Mouse (Mus musculus): ENCODE data around the gene Eif1ad.
A peak's percentile ranks its signal among the peaks of the same experiment; 100 is the strongest.
"Not testable (repeated sequence)": the region's sequence is repeated elsewhere in the genome, so short reads cannot be mapped to it uniquely, and the experiment has no call there.

Gene Eif1ad

DNA sequence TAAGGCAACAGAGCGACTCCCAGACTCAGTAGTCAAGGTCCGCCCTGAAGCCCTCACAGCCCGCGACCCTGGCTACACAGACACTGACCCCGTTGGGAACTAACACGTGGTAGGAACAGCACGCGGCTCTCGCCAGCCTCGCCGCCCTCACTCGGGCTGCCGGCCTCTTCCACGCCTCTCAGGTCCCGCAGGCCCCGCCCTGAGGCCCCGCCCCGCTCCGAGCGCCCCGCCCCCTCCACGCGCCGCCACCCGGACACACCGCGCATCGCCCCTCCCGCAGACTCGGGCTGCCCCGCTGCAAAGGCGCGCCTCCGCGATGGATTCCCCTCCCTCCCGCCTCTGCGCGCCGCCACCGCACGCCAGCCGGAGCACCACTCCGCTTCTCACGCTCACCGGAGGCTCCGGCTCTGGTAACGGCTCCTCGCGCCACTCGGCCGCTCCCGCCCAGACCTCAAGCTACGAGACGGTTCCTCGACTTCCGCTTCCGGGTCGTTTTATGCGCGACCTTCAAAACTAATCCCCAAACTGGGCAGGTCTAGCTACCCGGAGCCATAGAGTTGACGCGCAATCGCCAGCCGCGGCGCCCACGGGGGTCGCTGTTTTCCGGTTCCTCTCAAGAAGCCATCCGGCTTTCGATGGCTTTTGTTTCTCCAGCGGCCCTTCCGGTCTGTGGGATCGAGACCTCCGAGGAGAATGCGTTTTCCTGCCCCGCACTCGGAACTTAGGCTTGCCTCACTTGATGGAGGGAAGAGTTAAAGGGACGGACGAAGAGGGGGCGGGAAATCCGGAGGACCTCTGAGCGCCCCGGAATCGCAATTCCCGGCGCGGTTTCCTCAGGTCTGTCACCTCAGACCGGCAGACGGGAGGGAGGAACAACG is at the start of gene Eif1ad:
Eif1ad (plus strand) TSS at position 567 of the 878 bp plus-strand sequence.
- peak; percentile 97 for DNase-seq

DNA sequence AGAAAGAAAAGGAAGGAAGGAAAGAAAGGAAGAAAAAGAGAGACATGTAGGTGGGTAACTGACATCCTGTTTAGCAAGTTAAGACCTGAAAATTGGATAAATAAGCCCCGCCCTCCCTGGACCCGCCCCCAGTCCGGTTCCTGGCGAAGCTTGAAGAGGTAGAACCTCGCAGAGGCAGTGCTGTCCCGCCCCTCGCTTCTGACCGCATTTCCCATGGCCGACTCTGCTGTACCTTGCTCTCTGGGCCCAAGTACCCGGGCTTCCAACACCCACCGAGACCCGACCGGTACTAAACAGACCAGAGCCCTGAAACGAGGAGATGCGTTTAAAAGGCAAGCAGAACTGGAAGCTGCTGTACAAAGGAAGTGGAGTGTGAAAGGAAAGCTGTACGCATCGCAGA is 42.7 kb upstream of the Eif1ad start:
- peak; percentile 75 to 82 for DNase-seq

DNA sequence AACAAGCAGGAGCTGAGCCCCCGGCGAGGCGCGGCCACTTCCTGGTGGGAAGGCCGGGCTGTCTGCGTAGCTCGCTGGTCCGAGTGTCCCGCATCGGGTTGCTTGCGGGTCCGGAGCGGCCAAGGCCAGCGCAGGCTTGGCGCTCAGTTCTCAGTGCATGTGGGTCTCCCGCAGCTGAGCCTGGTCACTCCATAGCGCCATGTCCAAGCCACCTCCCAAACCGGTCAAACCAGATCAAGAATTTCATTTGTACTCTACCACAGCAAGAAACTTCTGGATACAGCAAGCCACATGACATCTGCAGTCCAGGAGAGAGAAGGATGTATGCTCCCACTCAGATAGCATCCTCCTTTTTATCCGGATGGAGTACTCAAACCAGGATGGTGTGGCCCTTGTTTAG is 38.6 kb upstream of the Eif1ad start:
- DNase-seq: peak; percentile 21 to 33

DNA sequence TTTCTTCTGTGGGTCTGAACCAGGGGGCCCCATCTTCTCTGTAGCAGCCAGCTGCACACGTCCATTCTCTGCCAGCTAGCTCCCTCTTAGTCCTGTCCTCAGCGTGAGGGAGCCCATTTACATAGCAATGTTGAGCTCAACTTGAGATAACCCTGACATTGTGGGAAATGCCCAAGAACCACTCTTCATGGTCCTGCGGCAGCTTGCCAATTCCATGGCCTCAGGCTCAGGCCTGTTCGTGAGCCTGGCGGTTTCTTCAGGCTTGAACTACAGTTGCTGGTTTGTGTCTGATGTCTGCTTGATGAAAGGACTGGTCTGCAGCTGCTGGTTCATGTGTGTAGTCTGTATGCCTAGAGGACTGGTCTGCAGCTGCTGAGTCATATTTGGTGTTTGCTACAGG is 31.8 kb upstream of the Eif1ad start:
- no peak for DNase-seq

DNA sequence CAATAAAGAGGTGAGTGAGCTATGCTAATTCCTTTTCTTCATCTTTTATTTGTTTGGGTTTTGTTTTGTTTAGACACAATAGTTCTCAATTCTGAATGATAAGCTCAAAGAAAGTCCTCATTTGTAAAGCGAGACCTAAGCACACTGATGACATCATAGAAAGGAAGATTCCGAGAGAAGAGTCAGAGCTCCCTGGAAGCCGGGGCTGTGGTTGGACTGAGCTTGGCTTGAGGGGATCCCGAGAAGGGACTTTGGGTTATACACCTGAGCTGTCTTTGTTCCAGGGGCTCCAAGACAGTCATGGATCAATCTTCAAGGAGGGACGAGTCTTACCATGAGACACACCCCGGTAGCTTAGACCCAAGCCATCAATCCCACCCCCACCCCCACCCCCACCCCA is 31.1 kb upstream of the Eif1ad start, which contains the start of gene Catsper1:
Catsper1 (plus strand) TSS at position 301 of the 400 bp plus-strand sequence.
- DNase-seq: no peak

DNA sequence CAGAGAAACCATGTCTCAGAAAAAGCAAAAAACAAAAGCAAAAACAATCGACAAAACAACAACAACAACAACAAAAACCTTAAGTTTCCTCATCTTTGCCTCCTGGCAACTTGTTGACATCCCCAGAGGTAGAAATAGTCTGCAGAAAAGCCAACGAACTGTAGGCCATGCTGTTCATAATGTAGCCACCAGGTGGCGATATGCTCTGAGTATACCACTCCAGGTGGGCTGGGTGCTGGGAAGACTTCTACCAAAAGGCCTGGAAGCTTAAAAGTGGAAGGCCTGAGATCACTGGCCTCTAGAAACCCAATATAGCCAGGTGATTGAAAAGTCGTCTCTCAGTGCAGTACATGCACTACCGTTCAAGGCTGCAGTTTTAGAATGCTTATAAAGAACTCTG is 28.6 kb upstream of the Eif1ad start:
- DNase-seq: peak; percentile 80 to 93

DNA sequence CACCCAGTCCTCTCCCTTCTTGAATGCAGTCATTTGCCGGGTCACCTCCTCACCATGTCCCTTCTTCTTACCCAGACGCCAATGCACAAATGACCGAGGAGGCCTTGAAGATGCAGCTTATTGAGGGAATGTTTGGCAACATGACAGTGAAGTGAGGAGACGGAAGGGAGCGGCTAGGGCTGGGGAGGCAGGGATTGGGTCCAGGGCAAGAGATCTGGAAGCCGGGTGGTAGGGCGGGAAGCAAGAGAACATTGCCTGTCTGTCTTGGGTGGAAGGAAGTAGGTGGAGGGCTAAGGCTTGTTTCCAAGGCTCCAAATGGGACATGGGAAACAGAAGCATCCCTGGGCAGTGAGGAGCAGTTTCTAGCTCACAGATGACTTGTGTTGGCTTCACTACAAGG is 25.2 kb upstream of the Eif1ad start:
- DNase-seq: peak; percentile 10 to 30

DNA sequence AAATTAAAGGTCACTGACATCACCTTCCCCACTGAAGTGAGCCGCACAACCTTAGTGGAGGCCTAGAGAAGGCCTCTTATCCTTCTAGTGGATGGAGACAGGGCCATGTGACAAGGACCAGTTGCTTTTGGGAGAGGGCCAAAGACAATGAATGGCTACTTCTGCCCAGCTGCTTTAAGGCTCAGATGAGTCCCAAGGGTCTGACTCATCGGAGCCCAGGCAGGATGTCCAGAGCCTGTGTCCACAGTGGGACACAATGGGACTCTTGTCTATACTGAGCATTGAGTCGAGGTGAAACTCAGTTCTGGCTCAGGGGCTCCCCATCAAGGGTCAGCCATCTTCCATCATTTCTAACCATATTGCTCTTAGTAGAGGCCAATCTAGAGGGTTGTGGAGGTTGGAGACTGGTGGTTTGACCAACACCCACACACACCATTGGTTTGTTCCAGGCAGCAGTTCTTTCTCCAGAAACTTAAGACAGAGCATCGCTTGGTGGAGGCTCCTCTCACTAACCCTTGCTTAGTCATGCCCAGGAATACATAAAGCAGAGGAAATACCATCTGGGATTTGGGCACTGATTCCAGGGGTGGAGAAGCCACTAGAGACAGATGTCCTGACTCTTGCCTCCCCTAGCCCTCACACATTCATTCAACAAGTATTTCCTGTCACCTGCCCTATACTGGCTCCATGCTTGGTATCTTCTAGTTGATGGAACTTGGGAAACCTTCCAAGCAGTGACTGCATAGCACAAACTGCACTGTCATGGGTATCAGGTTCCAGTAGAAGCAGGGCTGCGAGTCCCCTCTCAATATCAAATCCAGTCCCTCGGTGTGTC is 21.0 kb upstream of the Eif1ad start:
- peak in 1 of 2 experiments; percentile 31 for DNase-seq

DNA sequence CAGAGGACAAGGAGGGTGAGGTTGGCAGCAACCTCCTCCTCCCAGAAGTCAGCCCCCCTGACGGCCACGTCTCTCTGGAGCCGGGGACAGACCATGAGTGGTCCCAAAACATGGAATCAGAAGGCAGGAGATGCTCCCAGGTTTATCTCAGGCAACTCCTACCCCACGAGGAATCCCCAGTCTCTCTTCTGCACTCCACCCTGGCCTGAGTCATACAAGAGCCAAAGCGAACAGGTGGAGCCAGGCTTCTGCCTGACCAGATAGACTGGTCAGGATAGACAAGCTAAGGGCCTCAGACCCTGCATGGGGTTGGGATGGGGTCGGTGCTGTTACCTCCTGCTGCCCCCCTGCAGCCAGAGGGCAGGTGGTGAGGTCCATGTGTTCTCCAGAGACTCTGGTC is 18.5 kb upstream of the Eif1ad start:
- no peak for DNase-seq

DNA sequence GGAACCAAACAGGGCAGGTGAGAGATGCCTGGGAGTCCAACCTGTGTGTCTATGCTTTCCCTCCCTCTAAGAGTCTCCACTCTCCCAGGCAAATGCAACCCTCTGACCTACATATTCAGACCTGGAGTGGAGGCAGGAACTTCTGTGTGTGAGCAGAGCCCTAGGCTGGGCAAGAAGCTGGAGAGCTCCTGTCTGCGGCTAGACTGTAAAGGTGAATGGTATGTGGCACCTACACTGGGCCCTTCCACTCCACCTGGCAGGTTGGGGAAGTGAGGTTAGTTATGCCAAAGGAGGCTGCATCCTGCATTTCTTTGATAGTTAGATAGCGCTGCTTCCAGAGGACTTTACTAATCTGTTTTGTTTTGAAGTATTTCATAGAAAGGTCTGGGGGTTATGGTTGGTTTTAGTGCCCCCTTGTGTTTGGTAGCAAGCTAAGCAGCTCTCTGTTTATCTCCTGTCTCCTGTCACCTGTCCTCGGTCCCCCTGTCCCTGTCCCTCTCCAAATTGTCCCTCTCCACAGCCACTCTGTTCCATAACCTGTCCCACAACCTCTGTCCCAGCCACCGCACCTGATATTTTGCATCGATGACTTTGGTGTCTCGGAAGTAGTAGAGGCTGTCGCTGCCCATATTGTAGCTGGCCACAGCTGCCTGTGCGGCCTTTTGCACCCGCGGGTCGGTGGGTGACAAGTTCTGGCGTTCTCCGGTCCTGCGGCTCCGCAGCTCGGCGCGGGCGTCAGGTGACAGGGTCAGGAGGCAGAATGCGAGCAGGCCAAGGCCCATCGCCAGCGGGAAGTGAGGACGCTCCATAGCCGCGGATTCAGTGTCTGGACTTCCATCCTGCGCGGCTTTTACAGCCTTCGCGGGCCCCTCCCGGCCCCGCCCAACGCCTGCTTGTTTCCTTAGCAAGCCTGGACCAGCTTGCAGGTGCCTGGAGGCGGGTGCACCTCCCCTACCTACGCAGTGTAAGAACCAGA is 17.7 kb upstream of the Eif1ad start:
- DNase-seq: peak; percentile 20 to 50

DNA sequence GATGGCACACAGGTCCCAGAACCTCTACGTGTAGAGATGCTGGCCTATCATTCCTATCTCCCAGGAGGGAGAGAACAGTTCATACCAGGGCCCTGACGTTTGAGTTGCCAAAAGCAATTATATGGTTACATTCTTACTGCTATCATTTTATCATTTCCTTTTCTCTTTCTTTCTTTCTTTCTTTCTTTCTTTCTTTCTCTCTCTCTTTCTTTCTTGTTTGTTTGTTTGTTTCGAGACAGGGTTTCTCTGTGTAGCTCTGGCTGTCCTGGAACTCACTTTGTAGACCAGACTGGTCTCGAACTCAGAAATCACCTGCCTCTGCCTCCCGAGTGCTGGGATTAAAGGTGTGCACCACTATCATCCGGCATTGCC is 17.1 kb upstream of the Eif1ad start, which contains the start of gene Cst6:
Cst6 (minus strand) TSS at position 73 of the 372 bp plus-strand sequence.
- not testable (repeated sequence) for DNase-seq

DNA sequence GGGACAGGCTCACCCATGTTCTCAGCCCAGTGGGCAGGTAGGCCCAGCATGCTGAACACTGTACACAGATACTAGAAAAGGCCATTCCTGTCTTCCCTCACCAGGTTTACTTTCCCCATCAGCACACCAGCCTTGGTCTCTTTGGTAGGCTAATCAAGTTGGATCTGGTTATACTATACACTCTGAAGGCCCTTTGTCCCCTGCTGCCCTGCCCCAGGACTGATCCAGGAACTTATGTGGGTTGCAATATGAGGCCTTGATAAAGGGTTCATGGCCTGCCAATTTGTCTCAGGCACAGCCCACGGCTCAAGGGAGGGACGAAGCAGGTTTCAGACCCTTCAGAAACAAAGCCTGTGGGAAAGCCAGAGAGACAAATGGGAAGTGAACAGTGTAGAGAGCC is 12.9 kb upstream of the Eif1ad start:
- no peak for DNase-seq

DNA sequence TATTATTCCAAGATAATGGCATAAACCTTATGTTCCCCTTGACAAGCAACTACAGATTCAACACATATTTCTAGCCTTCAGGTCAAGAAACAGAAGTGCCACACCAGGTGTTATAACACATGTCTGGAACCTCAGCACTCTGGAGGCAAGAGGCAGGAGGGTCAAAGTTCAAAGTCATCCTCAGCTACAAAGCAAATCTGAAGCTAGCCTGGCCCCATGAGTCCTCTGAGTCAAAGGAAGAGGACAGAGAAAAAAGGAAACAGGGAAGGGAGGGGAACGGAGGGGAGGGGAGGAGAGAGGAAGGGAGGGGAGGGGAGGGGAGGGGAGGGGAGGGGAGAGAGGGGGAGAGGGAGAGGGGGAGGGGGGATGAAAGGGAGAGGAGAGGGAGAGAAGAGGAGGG is 10.5 kb upstream of the Eif1ad start:
- DNase-seq: peak in 1 of 2 experiments; percentile 18

DNA sequence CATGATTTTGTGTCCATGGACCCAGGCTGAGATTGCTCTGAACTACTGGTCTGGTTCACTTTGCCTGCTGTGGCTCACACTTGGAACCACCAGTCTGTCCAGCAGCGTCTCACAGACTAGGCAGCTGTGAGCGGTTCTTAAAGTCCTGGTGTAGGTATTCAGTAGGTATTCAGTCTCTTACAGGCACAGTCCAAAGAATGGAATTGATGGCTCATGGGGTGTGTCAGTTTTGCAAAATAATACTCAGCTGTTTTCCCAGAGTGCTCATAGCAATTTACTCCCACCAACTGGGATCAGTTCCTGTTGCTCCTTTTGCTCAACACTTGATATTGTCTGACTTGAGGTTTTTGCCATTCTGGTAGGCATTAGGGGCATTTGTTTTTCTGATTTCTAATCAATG is 4.4 kb upstream of the Eif1ad start:
- no peak for DNase-seq

DNA sequence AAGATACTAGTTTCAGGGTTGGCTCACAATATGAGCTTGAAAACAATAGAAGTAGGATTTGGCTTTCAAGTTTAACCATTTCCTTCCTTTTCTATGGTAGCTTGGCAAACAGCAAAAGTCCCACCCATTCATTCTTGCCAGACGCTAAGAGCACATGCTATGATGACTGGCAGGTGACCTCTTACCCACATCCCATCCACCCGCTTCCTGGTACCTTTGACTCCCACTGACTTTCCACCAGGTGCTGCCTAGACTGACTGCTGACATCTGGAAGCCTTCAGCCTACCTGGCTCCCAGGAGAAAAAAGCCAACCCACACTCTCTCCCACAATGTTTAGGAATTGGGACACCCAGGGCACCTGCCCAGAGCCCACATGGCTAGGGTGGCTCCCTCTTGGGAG is 2.4 kb upstream of the Eif1ad start:
- no peak for DNase-seq

DNA sequence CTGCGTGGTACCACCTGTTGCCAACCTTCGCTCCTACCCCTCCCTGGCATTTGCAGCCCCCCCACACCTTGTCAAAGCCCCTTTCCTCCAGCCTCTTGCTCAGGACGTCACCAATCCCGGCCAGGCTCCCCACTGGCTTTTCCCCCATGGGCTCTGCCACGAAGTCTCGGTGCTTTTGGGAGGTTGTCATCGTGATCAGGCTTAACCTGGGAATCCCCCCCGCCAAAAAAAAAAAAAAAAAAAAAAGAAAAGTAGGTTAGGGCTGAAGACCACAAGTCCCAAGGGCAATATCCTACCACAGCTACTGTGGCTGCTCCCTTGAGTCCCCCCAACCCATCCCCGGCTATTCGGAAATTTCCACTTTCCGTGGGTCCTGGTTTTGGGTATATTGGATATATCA is 790 bp upstream of the Eif1ad start:
- no peak for DNase-seq

DNA sequence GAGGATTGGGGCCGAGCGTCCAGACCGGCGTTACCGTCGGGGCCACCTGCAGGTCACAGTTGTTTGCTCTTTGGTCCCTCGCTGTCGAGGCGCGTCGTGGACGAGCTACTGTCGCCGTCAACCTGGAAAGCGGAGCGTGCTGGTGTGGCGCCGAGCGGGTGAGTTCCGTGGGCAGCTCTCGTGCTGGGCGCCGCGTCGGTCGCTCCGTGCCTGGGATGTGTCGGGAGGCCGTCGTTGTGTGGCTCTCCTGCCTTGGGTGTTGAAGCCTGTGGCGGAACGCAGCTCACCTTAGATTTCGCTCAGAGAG is 465 bp downstream of the Eif1ad start, which contains the start of gene Banf1:
Banf1 (minus strand) TSS at position 116 of the 307 bp plus-strand sequence.
- DNase-seq: no peak

DNA sequence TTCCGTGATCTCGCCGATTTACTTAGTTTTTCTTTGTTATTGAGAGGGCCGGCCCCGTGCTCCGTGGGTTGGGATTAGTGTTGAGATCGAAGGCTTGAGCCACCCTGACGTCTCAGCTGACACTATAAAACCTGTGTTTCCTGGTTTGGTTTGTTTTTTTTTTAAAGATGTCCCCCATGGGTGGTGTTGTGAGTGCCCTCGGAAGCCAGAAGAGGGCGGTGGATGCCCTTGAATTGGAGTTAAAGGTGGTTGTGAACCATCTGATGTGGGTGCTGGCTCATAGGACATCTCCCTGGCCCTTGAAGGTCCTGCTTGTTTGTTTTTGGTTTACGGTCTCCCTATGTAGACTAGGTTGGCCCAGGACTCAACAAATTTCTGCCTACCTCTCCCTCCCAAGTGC is 914 bp downstream of the Eif1ad start:
- no peak for DNase-seq

DNA sequence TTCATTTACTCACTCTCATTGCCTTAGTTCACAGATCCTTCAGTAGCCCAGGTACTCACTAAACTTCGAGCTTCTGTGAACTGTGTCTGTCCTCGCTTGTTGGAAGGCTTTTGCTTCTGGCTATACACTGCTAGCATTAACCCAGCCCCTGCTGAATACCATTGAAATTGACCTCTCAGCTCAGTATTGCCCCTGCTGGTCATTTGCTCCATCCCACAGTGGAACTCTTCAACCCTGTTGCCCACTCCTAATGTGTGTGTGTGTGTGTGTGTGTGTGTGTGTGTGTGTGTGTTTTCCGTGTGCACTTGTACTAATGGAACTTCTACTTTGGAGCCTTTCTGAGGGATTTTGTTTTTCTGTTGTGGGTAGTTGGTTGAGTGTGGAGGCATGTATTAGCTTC is 4.4 kb downstream of the Eif1ad start:
- DNase-seq: no peak

DNA sequence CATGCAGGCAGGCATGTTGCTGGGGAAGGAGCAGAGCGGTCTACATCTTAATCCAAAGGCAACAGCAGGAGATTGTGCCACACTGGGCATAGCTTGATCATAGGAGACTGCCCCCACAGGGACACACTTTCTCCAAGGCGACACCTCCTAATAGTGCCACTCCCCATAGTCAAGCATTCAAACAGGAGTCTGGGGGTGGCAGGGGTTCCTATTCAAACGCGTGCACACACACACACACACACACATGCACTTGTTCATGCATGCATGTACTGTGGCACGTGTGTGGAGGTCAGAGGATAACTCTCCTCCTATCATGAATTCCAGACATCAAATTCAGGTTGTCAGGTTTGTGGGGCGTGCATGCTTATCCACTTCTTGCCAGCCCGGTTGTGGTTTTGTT is 6.2 kb downstream of the Eif1ad start:
- no peak for DNase-seq

DNA sequence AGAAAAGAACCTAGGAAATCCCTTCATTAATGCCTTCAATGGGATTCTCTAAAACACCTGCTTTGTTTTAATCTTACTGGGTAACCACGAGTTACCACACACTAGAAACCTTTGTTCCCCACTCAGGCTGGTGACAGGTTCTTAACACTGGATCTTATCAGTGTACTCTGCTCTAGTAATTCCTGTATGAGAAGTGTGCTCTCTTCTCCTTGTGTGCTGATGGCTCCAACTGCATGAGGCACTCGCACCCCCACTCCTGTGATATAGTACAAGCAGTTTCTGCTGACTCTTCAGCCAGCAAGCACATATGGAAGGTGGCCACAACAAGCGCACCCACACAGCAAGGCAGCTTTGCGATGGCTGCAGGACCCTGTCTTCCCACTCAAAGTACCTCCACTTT is 7.6 kb downstream of the Eif1ad start:
- no peak for DNase-seq

DNA sequence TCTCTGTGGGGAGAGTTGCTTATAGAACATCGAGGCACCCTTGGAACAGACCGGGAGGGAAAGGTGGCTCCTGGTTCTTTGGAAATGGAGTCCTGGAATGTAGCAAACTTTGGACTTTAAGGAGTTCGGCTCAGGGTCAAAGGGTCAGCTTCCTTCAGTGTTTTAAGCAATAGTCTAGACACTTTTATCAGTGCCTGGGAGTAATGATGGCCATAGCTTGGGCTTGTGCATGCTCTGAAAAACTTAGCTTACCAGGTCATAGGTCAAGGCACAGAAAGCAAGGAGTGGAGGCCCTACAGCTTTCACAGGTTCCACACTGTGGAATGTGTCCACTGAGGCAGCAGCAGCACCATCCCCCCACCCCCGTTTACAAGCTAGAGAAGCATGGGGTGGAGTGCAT is 8.2 kb downstream of the Eif1ad start:
- no peak for DNase-seq

DNA sequence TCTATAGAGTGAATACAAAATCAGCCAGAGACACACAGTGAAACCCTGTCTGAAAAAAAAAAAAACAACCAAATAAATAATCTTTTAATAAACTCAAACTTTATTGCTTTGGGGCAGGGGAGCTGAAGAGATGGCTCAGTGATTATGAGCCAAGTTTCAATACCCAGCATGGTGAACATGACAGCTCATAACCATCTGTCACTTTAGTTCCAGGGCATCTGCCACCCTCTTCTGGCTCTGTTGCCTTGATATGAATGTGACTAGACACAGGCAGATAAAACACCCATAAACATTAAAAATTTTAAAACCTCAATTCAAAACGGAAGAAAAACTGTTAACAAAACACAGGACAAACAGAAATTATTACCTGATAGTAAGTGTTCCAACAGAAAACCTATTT is 10.9 kb downstream of the Eif1ad start:
- no peak for DNase-seq
